Mouse (Mus musculus) embryonic facial prominence, embryonic 11.5 days (tissue): ENCODE measurements around the gene Cysrt1. TPM values are rescaled to one million over a fixed set of nuclear protein-coding genes. Genes with fewer than 3 reads are reported as not detected.
A peak's percentile ranks its signal among the peaks of the same experiment; 100 is the strongest.

Source experiments
- ATAC-seq: fragments of 200-750 bp; cut with Nextera tagmentation; replicated peaks from 2 replicates; pipeline ENCODE4 v1.8.0; 2017; ENCODE audit warnings: low read depth; ENCODE audit not compliant: insufficient number of reproducible peaks, low FRiP score, low TSS enrichment
- DNase-seq: peaks from one replicate; pipeline ENCODE4 v3.0.0-alpha.2; 2015; ENCODE audit warnings: low spot score
- H3K27ac ChIP-seq: fragments of 300-500 bp; sonication (generic); replicated peaks from 2 replicates; pipeline ENCODE4 v1.5.1; 2014; ENCODE audit warnings: mild to moderate bottlenecking, low read depth, low read length, control low read depth
- H3K27me3 ChIP-seq: fragments of 300-500 bp; sonication (generic); 2 replicates; pipeline ENCODE4 v1.6.1; 2014; ENCODE audit warnings: mild to moderate bottlenecking, low read length, moderate library complexity, mixed read lengths; ENCODE audit not compliant: control insufficient read depth, insufficient read depth
- H3K36me3 ChIP-seq: fragments of 300-500 bp; sonication (generic); replicated peaks from 2 replicates; pipeline ENCODE4 v1.6.1; 2014; ENCODE audit warnings: low read depth, mild to moderate bottlenecking, low read length, moderate library complexity, mixed read lengths; ENCODE audit not compliant: control insufficient read depth, insufficient read depth
- H3K4me1 ChIP-seq: fragments of 300-500 bp; sonication (generic); 2 replicates; pipeline ENCODE4 v1.6.1; 2014; ENCODE audit warnings: low read length, mixed read lengths; ENCODE audit not compliant: control insufficient read depth, insufficient read depth
- H3K4me2 ChIP-seq: fragments of 300-500 bp; sonication (generic); 2 replicates; pipeline ENCODE4 v1.6.1; 2014; ENCODE audit warnings: low read depth, mild to moderate bottlenecking, control low read depth, low read length, moderate library complexity
- H3K4me3 ChIP-seq: fragments of 300-500 bp; sonication (generic); 2 replicates; pipeline ENCODE4 v1.5.1; 2014; ENCODE audit warnings: low read depth, low read length, control low read depth
- H3K9ac ChIP-seq: fragments of 300-500 bp; sonication (generic); replicated peaks from 2 replicates; pipeline ENCODE4 v1.6.1; 2014; ENCODE audit warnings: mild to moderate bottlenecking, control low read depth, low read length
- H3K9me3 ChIP-seq: fragments of 300-500 bp; sonication (generic); replicated peaks from 2 replicates; pipeline ENCODE4 v1.6.1; 2016; ENCODE audit warnings: mild to moderate bottlenecking, low read length, inconsistent platforms, mixed read lengths; ENCODE audit not compliant: control insufficient read depth
- WGBS: fragments of 180-500 bp; shearing (Covaris S2); extraction: QIAGEN DNeasy Blood & Tissue Kit; methylation state at CpG from one replicate; pipeline ENCODE4 v1.1.7; 2014; 5-methylcytosine and 5-hydroxymethylcytosine counted together
- polyA plus RNA-seq: library from polyadenylated mRNA; unstranded; fragments of >200 nt; fragmentation: Nextera tagmentation; extraction: Ambion mirVana; gene quantifications from 2 replicates; pipeline ENCODE4 v1.2.1, GENCODE M21; 2014

Gene Cysrt1
- polyA plus RNA-seq, 1 experiment from 2014 or later = not detected

GRCm38 (mm10) chr2:25267746-25268309 is 25.6 kb upstream of the Cysrt1 start:
- no peaks in the 10 kb centered on the region; the same call in 1 of the 2 replicates for H3K36me3 ChIP-seq
- no peak overlapping the region for H3K9ac ChIP-seq
- no peak for ATAC-seq
- H3K9me3 ChIP-seq = no peaks in the 10 kb centered on the region
- H3K4me1 ChIP-seq = peaks cover 9% of the 10 kb centered on the region
- H3K27me3 ChIP-seq = peaks cover 12% of the 10 kb centered on the region
- WGBS = 74% methylated on average over 4 of the region's 4 CpGs
- no peak overlapping the region for H3K4me2 ChIP-seq
- DNase-seq = no peak
- H3K4me3 ChIP-seq = no peak overlapping the region
- H3K27ac ChIP-seq = no peak overlapping the region

- peaks cover 9% of the 10 kb centered on the region for H3K4me1 ChIP-seq
- H3K27ac ChIP-seq = no peak overlapping the region
- no peak for ATAC-seq
- no peaks in the 10 kb centered on the region for H3K9me3 ChIP-seq
- no peaks in the 10 kb centered on the region; the same call in 1 of the 2 replicates for H3K36me3 ChIP-seq
- DNase-seq = no peak
- peaks cover 12% of the 10 kb centered on the region for H3K27me3 ChIP-seq
- no peak overlapping the region for H3K4me3 ChIP-seq
- no peak overlapping the region for H3K9ac ChIP-seq
- H3K4me2 ChIP-seq = no peak overlapping the region
Observed at GRCm38 (mm10) chr2:25267241-25267640, 25.0 kb upstream of the Cysrt1 start.

DNA sequence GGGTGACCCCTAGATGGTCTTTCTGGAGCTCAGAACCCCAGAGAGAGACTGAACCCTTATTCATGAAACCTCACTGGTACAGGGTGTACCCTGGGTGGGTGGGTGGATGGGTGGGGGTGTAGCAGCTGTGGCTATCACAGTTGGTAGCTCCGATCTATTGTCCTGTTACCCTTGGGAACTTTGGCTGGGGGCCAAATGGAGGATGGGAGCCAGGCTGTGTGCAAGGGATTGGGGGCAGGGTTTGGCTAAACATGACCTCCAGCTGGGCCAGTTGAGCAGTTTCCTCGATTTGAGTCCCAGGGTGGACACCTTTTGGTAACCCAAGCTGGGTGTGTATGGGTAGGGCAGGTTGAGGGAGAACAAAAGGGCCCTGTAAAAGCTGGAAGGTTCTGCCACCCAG is 24.5 kb upstream of the Cysrt1 start:
- H3K27ac ChIP-seq = no peak overlapping the region
- H3K9ac ChIP-seq = no peak overlapping the region
- H3K4me3 ChIP-seq = no peak overlapping the region
- H3K36me3 ChIP-seq = no peaks in the 10 kb centered on the region; the same call in 1 of the 2 replicates
- peaks cover 9% of the 10 kb centered on the region for H3K4me1 ChIP-seq
- 58% methylated on average over 2 of the region's 2 CpGs for WGBS
- H3K27me3 ChIP-seq = peaks cover 12% of the 10 kb centered on the region
- no peak overlapping the region for H3K4me2 ChIP-seq
- H3K9me3 ChIP-seq = no peaks in the 10 kb centered on the region
- no peak for ATAC-seq
- DNase-seq = no peak

DNA sequence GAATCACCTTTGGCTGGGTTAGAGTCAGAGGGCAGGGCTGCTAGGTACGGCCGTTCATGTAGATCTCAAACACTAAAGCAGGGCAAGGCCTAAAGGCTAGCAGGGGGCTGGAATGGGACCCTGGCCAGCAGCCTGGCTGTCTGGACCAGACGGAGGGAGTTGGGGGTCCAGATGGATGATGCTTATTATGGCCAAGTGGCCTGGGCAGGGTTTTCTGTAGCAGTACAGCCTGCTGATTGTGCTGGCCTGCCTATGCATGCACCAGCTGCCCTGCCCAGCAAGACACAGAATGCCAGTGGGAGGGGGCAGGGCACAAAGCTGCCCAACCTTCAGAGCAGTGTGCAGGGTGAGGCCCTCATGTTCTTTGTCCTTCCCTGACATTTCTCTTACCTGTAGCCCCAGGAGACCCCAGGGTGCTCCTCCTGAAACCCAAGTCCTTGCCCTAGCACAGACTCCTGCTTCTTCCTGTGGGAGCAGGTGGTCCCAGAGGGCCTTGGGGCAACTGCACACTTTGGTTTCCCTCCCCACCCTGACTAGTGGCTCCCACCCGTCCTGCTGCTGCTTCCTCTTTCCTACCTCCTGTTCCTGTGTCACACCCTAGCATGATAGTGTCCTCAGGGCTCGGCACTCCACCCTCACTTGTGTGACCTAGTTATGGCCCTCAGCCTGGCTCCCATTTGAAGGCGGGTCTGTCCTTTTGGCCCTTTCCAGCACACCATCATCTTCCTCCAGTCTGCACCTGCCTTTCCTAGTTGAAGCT is 23.8 kb upstream of the Cysrt1 start:
- DNase-seq = no peak
- Histone ChIP-seq H3K27ac (no peak overlapping the region), H3K9me3 (no peaks in the 10 kb centered on the region), H3K27me3 (peaks cover 12% of the 10 kb centered on the region), H3K4me3 (no peak overlapping the region), H3K9ac (no peak overlapping the region), H3K4me1 (peaks cover 9% of the 10 kb centered on the region), H3K36me3 (no peaks in the 10 kb centered on the region; the same call in 1 of the 2 replicates), H3K4me2 (no peak overlapping the region)
- no peak for ATAC-seq
- 64% methylated on average over 6 of the region's 6 CpGs for WGBS

DNA sequence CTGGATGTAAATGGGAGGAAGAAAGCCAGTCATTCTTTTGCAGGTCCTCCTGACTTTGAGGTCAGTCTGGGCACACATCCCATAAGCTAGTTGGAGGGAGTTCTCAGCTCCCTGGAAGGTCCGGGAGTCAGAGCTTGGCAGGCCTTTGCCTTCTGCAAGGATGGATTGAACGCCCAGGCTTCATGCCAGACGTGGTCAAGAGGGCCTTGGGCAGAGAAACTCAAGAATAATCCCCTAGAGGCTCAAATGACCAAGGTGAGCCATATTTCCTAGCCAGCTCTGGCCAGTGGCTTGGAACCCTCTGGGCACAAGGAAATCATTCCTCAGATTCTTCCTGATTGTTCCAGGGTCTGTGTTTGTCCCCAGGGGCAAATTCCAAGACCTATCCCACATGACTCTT is 22.6 kb upstream of the Cysrt1 start:
- Histone ChIP-seq H3K9me3 (no peaks in the 10 kb centered on the region), H3K4me2 (peak overlapping the region; percentile 7; the same call in 1 of the 2 replicates), H3K27ac (no peak overlapping the region), H3K4me1 (peaks cover 9% of the 10 kb centered on the region), H3K4me3 (no peak overlapping the region), H3K9ac (no peak overlapping the region), H3K36me3 (no peaks in the 10 kb centered on the region), H3K27me3 (peaks cover 12% of the 10 kb centered on the region)
- ATAC-seq (no peak), DNase-seq (no peak)
- 72% methylated on average over 3 of the region's 3 CpGs for WGBS

DNA sequence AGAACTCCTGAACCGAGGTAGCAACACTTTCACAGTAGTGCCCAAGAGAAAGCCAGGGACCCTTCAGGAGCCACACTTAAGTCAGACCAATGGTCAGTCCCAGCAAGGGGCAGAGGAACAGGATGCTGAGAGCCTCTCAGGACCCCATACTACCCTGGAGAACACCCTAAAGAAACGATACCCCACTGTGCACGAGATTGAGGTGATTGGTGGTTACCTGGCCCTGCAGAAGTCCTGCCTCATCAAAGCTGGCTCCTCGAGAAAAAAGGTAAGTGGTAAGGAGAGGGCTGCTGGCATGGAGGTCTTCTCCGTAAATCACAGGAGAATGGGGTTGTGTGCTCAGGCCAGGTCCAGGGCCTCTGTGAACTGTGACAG is 22.0 kb upstream of the Cysrt1 start:
- H3K27ac ChIP-seq = no peak overlapping the region
- no peak overlapping the region for H3K4me3 ChIP-seq
- peaks cover 9% of the 10 kb centered on the region for H3K4me1 ChIP-seq
- WGBS = 80% methylated on average over 5 of the region's 5 CpGs
- ATAC-seq (no peak), DNase-seq (no peak)
- no peaks in the 10 kb centered on the region for H3K36me3 ChIP-seq
- H3K9me3 ChIP-seq = no peaks in the 10 kb centered on the region
- no peak overlapping the region for H3K9ac ChIP-seq
- peak overlapping the region; percentile 7; the same call in 1 of the 2 replicates for H3K4me2 ChIP-seq
- peaks cover 12% of the 10 kb centered on the region for H3K27me3 ChIP-seq

GRCm38 (mm10) chr2:25263623-25264285 is 21.5 kb upstream of the Cysrt1 start:
- Histone ChIP-seq H3K27me3 (peaks cover 12% of the 10 kb centered on the region), H3K4me2 (peak overlapping the region; percentile 93), H3K4me1 (peaks cover 9% of the 10 kb centered on the region), H3K36me3 (no peaks in the 10 kb centered on the region), H3K4me3 (peak overlapping the region; percentile 66), H3K9me3 (no peaks in the 10 kb centered on the region), H3K9ac (peak overlapping the region; percentile 7; the same call in 1 of the 2 replicates), H3K27ac (no peak overlapping the region)
- no peak for ATAC-seq
- WGBS = 19% methylated on average over 12 of the region's 12 CpGs
- no peak for DNase-seq
